Mouse (Mus musculus) thymus, adult 2 months (tissue): Measurements from ENCODE around the gene Vmn1r58.

Experiments
- CTCF ChIP-seq: fragments of 200-500 bp; IDR thresholded peaks from 2 replicates; pipeline ENCODE4 v1.5.1; 2012; ENCODE audit warnings: mild to moderate bottlenecking, control low read depth, low read length, moderate library complexity, borderline replicate concordance; ENCODE audit not compliant: control insufficient read depth, poor library complexity, insufficient read depth; ENCODE audit errors: extremely low read depth
- POLR2A ChIP-seq: fragments of 200-500 bp; IDR thresholded peaks from 2 replicates; pipeline ENCODE4 v1.6.1; 2012; ENCODE audit warnings: mild to moderate bottlenecking, low read length, control low read depth, moderate library complexity; ENCODE audit not compliant: control insufficient read depth, poor library complexity, insufficient read depth; ENCODE audit errors: extremely low read depth

DNA sequence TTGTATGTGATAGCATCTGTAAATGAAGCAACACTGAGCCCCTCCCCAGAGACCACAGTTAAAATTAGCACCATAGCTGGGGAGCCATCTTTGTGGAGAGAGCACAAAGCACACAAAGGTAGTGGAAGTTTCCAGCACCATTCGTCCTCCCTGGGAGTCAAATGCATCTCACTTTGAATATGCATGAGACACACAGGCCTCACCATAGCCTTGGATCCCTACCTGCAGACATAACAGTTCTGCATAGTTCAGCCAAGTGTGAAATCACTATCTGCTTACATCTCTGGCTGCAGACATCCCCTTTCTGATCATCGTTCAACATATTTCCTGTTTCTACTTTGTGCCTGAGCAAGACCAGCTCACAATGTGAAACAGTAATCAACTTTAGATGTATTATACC, 46.5 kb downstream of the Vmn1r58 start:
- TF ChIP-seq CTCF (no peak), POLR2A (no peak)
